Mouse (Mus musculus) T-helper 2 cell (primary cell): ENCODE measurements around the gene Ttc28.

Source experiments
- in situ Hi-C: fragments of 300-600 bp; cut with MboI, MseI; formaldehyde crosslinking; loops from one replicate; pipeline ENCODE4 v1.15.1; 2025; ENCODE audit warnings: high pct_unique_total_duplicates

The Ttc28 gene

GRCm38 (mm10) chr5:110949791-110950190 is 70.2 kb downstream of the Ttc28 start:
- in situ Hi-C loops = no loop called here

- in situ Hi-C loops = loop anchor here (5.0 kb wide), 1 partner anchor 309 kb away; no protein-coding TSS in a partner anchor
Observed at GRCm38 (mm10) chr5:110958196-110958595, 78.6 kb downstream of the Ttc28 start.

- in situ Hi-C loops = no loop called here
Observed at GRCm38 (mm10) chr5:110960067-110960466, 80.5 kb downstream of the Ttc28 start.

- in situ Hi-C loops = no loop called here
Observed at GRCm38 (mm10) chr5:110960890-110961289, 81.3 kb downstream of the Ttc28 start.

GRCm38 (mm10) chr5:110967483-110968055 is 88.0 kb downstream of the Ttc28 start:
- in situ Hi-C loops = no loop called here

- in situ Hi-C loops = no loop called here
Observed at GRCm38 (mm10) chr5:110968566-110968965, 89.0 kb downstream of the Ttc28 start.

- in situ Hi-C loops = no loop called here
Observed at GRCm38 (mm10) chr5:110970162-110970780, 90.7 kb downstream of the Ttc28 start.

- in situ Hi-C loops = no loop called here
Observed at GRCm38 (mm10) chr5:110976721-110977120, 97.1 kb downstream of the Ttc28 start.

GRCm38 (mm10) chr5:110977796-110978195 is 98.2 kb downstream of the Ttc28 start:
- in situ Hi-C loops = no loop called here

- in situ Hi-C loops = no loop called here
Observed at GRCm38 (mm10) chr5:110978461-110978860, 98.9 kb downstream of the Ttc28 start.

- in situ Hi-C loops = no loop called here
Observed at GRCm38 (mm10) chr5:110979011-110979860, 99.6 kb downstream of the Ttc28 start.

- in situ Hi-C loops = loop anchor here (10.0 kb wide), 1 partner anchor 225 kb away; no protein-coding TSS in a partner anchor
Observed at GRCm38 (mm10) chr5:110979861-110980346, 100.3 kb downstream of the Ttc28 start.

GRCm38 (mm10) chr5:110980576-110980975 is 101.0 kb downstream of the Ttc28 start:
- in situ Hi-C loops = loop anchor here (10.0 kb wide), 1 partner anchor 224 kb away; no protein-coding TSS in a partner anchor

- in situ Hi-C loops = loop anchor here (10.0 kb wide), 1 partner anchor 222 kb away; no protein-coding TSS in a partner anchor
Observed at GRCm38 (mm10) chr5:110982436-110982835, 102.8 kb downstream of the Ttc28 start.

- in situ Hi-C loops = loop anchor here (10.0 kb wide), 1 partner anchor 221 kb away; no protein-coding TSS in a partner anchor
Observed at GRCm38 (mm10) chr5:110984136-110984681, 104.6 kb downstream of the Ttc28 start.

- in situ Hi-C loops = no loop called here
Observed at GRCm38 (mm10) chr5:110996835-110997539, 117.4 kb downstream of the Ttc28 start.

- in situ Hi-C loops = no loop called here
Observed at GRCm38 (mm10) chr5:110997692-110998091, 118.1 kb downstream of the Ttc28 start.

GRCm38 (mm10) chr5:110998298-110998697 is 118.7 kb downstream of the Ttc28 start:
- in situ Hi-C loops = no loop called here

- in situ Hi-C loops = loop anchor here (5.0 kb wide), 1 partner anchor 96 kb away; no protein-coding TSS in a partner anchor
Observed at GRCm38 (mm10) chr5:111000953-111001352, 121.3 kb downstream of the Ttc28 start.

- in situ Hi-C loops = loop anchor here (5.0 kb wide), 1 partner anchor 94 kb away; no protein-coding TSS in a partner anchor
Observed at GRCm38 (mm10) chr5:111003220-111003619, 123.6 kb downstream of the Ttc28 start.

- in situ Hi-C loops = loop anchor here (5.0 kb wide), 1 partner anchor 94 kb away; no protein-coding TSS in a partner anchor
Observed at GRCm38 (mm10) chr5:111003750-111004149, 124.1 kb downstream of the Ttc28 start.
